Mouse (Mus musculus): Measurements from ENCODE around the gene Uqcrc2. TPM values are rescaled to one million over a fixed set of nuclear protein-coding genes. Genes with fewer than 3 reads are reported as not detected.

Gene Uqcrc2
- total RNA-seq, 2 experiments from 2014 or later = 234 to 239 TPM

DNA sequence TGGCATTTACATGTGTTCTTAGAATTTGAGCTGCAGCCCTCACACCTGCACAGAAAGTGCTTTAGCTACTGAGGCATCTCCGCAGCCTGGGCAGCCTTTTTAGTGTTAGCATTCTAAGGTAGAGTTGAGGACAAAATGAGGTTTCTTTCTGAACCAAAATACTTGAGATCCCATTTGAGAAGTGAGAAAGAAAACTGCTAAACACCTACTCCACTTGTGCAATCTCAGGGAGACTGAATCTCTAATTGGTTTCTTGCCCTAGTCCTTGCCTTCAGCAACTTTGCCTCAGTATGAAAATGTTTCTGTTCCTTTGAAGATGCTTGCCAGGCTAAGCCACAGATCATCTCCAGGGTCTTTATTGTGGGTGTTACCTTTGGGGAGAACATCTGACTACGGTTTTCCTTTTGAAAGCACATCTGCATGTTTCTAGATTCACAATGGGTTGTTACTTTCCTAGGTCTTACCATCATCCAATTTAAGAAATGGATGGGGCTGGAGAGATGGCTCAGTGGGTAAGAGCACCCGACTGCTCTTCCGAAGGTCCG is 58.9 kb downstream of the Uqcrc2 start:
- H3K27ac ChIP-seq = no peak overlapping the region
- no peak overlapping the region for H3K4me3 ChIP-seq
- DNase-seq (ENCODE audit: extremely low spot score in 1 of 2, low spot score in 2 of 2) = no peak
- intact Hi-C loops (cut with DNase I) = no loop called here
- TF ChIP-seq CTCF (IDR thresholded peaks at IDR 0.05) = no peak

- Histone ChIP-seq H3K4me3 (no peak overlapping the region), H3K27ac (no peak overlapping the region)
- intact Hi-C loops (cut with DNase I) = no loop called here
- no peak for DNase-seq (ENCODE audit: extremely low spot score in 1 of 2, low spot score in 2 of 2)
- TF ChIP-seq CTCF (IDR thresholded peaks at IDR 0.05) = no peak
These were observed 60.2 kb downstream of the Uqcrc2 start for GRCm38 (mm10) chr7:120695196-120695595.

DNA sequence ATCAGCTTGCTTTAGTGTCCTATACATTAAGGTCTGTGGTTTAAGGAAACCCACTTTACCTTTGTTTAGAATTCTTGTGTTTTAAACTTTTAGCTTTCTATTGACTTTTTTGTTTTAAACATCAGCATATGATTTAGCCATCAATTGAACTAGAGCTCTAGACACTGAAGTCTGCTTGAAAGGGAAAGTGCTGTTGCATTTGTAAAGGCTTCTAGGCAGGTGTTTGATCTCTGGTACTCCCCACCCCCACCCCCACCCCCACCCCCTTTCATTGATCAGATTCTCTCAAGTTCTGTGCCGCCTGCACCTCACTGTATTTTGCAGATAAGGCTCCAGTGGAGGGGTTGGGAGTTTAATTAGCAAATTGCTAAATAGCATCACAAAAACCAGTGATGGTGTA is 60.7 kb downstream of the Uqcrc2 start:
- H3K27ac ChIP-seq = no peak overlapping the region
- no peak for TF ChIP-seq CTCF (IDR thresholded peaks at IDR 0.05)
- no peak overlapping the region for H3K4me3 ChIP-seq
- DNase-seq (ENCODE audit: extremely low spot score in 1 of 2, low spot score in 2 of 2) = no peak
- intact Hi-C loops (cut with DNase I) = no loop called here

- Histone ChIP-seq H3K4me3 (no peak overlapping the region), H3K27ac (no peak overlapping the region)
- intact Hi-C loops (cut with DNase I) = no loop called here
- DNase-seq (ENCODE audit: extremely low spot score in 1 of 2, low spot score in 2 of 2) = no peak
- TF ChIP-seq CTCF (IDR thresholded peaks at IDR 0.05) = no peak
These were observed 61.4 kb downstream of the Uqcrc2 start for GRCm38 (mm10) chr7:120696331-120696730.

DNA sequence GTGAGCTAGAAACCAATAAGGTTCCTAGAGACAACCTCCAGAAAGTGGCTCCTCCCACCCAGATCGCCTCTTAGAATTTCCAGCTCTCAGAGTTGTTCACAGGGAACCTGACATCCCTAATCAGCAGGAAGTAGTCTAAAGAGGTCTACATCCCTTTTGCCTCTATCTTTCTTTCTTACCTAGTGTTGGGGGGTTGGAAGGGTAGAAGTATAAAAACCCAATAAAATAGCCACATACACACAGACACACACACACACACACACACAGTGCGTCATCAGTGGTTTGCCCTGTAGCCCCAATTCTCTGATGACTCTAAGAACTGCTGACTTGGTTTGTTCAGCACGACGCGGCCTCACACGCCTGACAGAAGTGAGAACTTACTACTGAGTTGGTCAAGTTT is 64.6 kb downstream of the Uqcrc2 start:
- no peak for DNase-seq (ENCODE audit: extremely low spot score in 1 of 2, low spot score in 2 of 2)
- Histone ChIP-seq H3K27ac (no peak overlapping the region), H3K4me3 (no peak overlapping the region)
- no peak for TF ChIP-seq CTCF (IDR thresholded peaks at IDR 0.05)
- intact Hi-C loops (cut with DNase I) = no loop called here

DNA sequence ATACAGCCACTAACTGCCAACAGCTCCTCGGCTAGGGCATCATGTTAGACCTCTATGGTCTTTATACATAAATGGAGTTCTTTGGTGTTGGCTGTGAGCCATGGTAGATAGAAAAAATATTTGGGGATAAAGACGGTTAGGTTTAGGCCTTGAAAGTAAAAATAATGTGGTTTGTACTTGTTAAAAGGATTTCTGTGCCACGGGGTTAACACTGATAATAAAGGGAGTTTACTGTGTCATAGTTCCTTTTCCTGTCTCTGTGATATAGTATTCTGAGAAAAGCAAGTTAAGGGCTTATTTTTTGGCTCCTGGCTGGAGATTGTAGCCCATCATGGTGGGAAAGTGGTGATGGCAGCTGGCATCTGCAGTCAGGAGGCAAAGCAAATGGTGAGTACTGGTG is 68.9 kb downstream of the Uqcrc2 start:
- intact Hi-C loops (cut with DNase I) = no loop called here
- no peak overlapping the region for H3K27ac ChIP-seq
- no peak for DNase-seq (ENCODE audit: extremely low spot score in 1 of 2, low spot score in 2 of 2)
- no peak overlapping the region for H3K4me3 ChIP-seq
- no peak for TF ChIP-seq CTCF (IDR thresholded peaks at IDR 0.05)

Other genes with a start within 250 kb of the Uqcrc2 start
- gene Abca16, start 225.5 kb upstream of the Uqcrc2 start, total RNA-seq (2021) = not detected
- gene Pdzd9, start 35.2 kb downstream of the Uqcrc2 start, total RNA-seq (2021) = not detected
- gene Mosmo, start 42.4 kb downstream of the Uqcrc2 start, total RNA-seq (2021) = 10 to 100 TPM; 71.2 to 82.8 TPM
- gene Vwa3a, start 104.1 kb downstream of the Uqcrc2 start, total RNA-seq (2021) = 10 to 100 TPM; 12.7 to 14.8 TPM
- under 1 TPM in 1 of 2 experiments, not detected in 1; 0.27 TPM for gene Gm5737, start 177.2 kb downstream of the Uqcrc2 start, total RNA-seq (2021)
- gene Eef2k, start 207.7 kb downstream of the Uqcrc2 start, total RNA-seq (2021) = 10 to 100 TPM; 34.1 to 34.4 TPM